Mouse (Mus musculus) lung, adult 2 months (tissue): Measurements from ENCODE around the gene Nrg4.

Experiments
- CTCF ChIP-seq: fragments of 200-500 bp; IDR thresholded peaks from 2 replicates; pipeline ENCODE4 v1.5.1; 2011; ENCODE audit warnings: mild to moderate bottlenecking, low read length, control low read depth; ENCODE audit not compliant: insufficient read depth
- POLR2A ChIP-seq: fragments of 200-500 bp; IDR thresholded peaks from 2 replicates; pipeline ENCODE4 v1.6.1; 2011; ENCODE audit warnings: low read depth, mild to moderate bottlenecking, control low read depth, low read length, borderline replicate concordance; ENCODE audit errors: extremely low read depth

GRCm38 (mm10) chr9:55255604-55256003 is 71.0 kb downstream of the Nrg4 start:
- TF ChIP-seq POLR2A: no peak
- TF ChIP-seq CTCF: no peak
